Mouse (Mus musculus) intestine, embryonic 16.5 days (tissue): ENCODE data around the gene Cish. TPM values are rescaled to one million over a fixed set of nuclear protein-coding genes. Genes with fewer than 3 reads are reported as not detected.

Source experiments
- ATAC-seq: fragments of 200-750 bp; cut with Nextera tagmentation; 2 replicates; pipeline ENCODE4 v1.8.0; 2017; ENCODE audit warnings: moderate TSS enrichment, moderate library complexity
- H3K27ac ChIP-seq: fragments of 300-500 bp; sonication (generic); 2 replicates; pipeline ENCODE4 v1.5.1; 2014; ENCODE audit warnings: mild to moderate bottlenecking, low read length
- H3K27me3 ChIP-seq: fragments of 300-500 bp; sonication (generic); replicated peaks from 2 replicates; pipeline ENCODE4 v1.6.1; 2014; ENCODE audit warnings: low read length, control low read depth, mixed read lengths; ENCODE audit not compliant: control insufficient read depth, insufficient read depth
- H3K36me3 ChIP-seq: fragments of 300-500 bp; sonication (generic); 2 replicates; pipeline ENCODE4 v1.6.1; 2014; ENCODE audit warnings: low read length, control low read depth; ENCODE audit not compliant: control insufficient read depth, insufficient read depth
- H3K4me1 ChIP-seq: fragments of 300-500 bp; sonication (generic); 2 replicates; pipeline ENCODE4 v1.6.1; 2014; ENCODE audit warnings: low read length, control low read depth, mixed read lengths; ENCODE audit not compliant: control insufficient read depth, insufficient read depth
- H3K4me2 ChIP-seq: fragments of 300-500 bp; sonication (generic); 2 replicates; pipeline ENCODE4 v1.6.1; 2014; ENCODE audit warnings: low read depth, low read length, control low read depth
- H3K4me3 ChIP-seq: fragments of 300-500 bp; sonication (generic); 2 replicates; pipeline ENCODE4 v1.5.1; 2014; ENCODE audit warnings: mild to moderate bottlenecking, low read length
- H3K9ac ChIP-seq: fragments of 300-500 bp; sonication (generic); 2 replicates; pipeline ENCODE4 v1.6.1; 2014; ENCODE audit warnings: low read depth, low read length
- H3K9me3 ChIP-seq: fragments of 300-500 bp; sonication (generic); 2 replicates; pipeline ENCODE4 v1.6.1; 2016; ENCODE audit warnings: low read length, control low read depth; ENCODE audit not compliant: control insufficient read depth
- WGBS: fragments of 180-500 bp; shearing (Covaris S2); extraction: QIAGEN DNeasy Blood & Tissue Kit; methylation state at CpG from one replicate; pipeline ENCODE4 v1.1.7; 2014; 5-methylcytosine and 5-hydroxymethylcytosine counted together
- polyA plus RNA-seq: library from polyadenylated mRNA; unstranded; fragments of >200 nt; fragmentation: Nextera tagmentation; extraction: Ambion mirVana; gene quantifications from 2 replicates; pipeline ENCODE4 v1.2.1, GENCODE M21; 2015

The Cish gene
- polyA plus RNA-seq, 1 experiment from 2014 or later: 19.9 TPM

DNA sequence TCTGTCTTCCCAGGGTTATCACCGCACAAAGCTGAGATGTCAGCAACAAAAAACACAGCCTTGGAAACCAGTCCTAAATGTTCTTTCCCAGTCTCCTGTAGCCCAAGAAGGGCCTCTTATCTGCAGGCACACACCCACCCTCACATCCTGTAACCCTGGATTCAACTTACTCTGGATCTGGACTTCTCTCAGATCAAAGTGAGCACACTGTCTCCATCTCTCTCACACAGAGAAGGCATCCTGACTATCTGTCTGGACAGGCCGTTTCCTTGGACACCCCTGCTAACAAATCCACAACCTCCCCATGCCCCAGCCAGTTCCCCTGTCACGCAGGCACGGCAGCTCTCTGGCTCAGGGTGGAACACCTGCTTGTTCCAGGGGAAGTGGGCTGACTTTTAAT lies 23.5 kb upstream of the Cish start:
- H3K4me2 ChIP-seq: no peak overlapping the region
- H3K9ac ChIP-seq: no peak overlapping the region
- WGBS: 59% methylated on average over 4 of the region's 4 CpGs
- H3K36me3 ChIP-seq: no peaks in the 10 kb centered on the region
- no peak overlapping the region for H3K4me3 ChIP-seq
- peaks cover 7% of the 10 kb centered on the region; the same call in 1 of the 2 replicates for H3K4me1 ChIP-seq
- no peaks in the 10 kb centered on the region for H3K27me3 ChIP-seq
- ATAC-seq: no peak
- no peaks in the 10 kb centered on the region for H3K9me3 ChIP-seq
- H3K27ac ChIP-seq: no peak overlapping the region

DNA sequence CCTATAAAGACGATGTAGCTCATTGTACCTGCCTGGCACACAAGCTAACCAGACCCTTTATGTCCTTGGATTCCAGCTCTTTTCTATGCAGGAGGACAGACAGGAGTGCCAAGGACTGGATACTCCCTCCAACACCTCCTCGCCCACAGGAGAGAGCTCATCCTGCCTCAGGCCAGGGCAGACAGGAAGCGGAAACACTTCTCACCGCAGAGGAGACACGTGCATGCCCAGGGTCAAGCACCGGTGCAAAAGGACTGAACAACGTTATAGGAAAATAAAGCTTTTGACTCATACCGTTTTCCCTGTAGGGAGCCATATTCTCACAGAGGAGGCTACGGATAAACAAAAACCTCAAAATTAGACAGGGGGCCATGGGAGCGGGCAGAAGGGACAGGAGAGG lies 22.6 kb upstream of the Cish start:
- H3K4me3 ChIP-seq: no peak overlapping the region
- 70% methylated on average over 10 of the region's 10 CpGs for WGBS

DNA sequence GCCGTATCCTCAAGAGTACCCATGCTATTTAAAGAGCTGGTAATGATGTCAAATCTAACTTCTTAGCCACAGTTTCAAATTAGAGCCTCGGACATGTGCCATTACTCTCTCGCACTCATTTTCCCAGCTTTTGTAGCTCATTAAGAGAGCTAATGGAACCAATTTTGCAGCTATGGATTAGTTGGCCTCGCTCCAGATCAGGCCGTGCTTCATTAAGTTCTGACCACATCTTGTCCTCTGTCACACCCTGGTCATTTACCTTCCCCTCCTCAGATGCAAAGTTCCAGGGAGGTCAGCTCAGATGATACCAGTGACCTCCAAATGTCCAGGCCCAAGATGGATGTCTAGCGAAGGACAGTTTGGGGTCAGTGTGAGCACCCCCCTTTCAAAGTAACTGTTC lies 21.1 kb upstream of the Cish start:
- Histone ChIP-seq H3K4me2 (no peak overlapping the region), H3K27ac (no peak overlapping the region), H3K9ac (no peak overlapping the region), H3K9me3 (no peaks in the 10 kb centered on the region), H3K4me1 (peaks cover 14% of the 10 kb centered on the region), H3K4me3 (no peak overlapping the region), H3K27me3 (no peaks in the 10 kb centered on the region), H3K36me3 (no peaks in the 10 kb centered on the region)
- 90% methylated on average over 6 of the region's 6 CpGs for WGBS
- ATAC-seq: no peak

More for the DNA sequence above, 22.6 kb upstream of the Cish start:
- no peak overlapping the region for H3K9ac ChIP-seq
- ATAC-seq: no peak
- no peaks in the 10 kb centered on the region for H3K36me3 ChIP-seq
- no peaks in the 10 kb centered on the region for H3K9me3 ChIP-seq
- H3K4me2 ChIP-seq: no peak overlapping the region
- H3K27me3 ChIP-seq: no peaks in the 10 kb centered on the region
- no peaks in the 10 kb centered on the region for H3K4me1 ChIP-seq
- no peak overlapping the region for H3K27ac ChIP-seq

DNA sequence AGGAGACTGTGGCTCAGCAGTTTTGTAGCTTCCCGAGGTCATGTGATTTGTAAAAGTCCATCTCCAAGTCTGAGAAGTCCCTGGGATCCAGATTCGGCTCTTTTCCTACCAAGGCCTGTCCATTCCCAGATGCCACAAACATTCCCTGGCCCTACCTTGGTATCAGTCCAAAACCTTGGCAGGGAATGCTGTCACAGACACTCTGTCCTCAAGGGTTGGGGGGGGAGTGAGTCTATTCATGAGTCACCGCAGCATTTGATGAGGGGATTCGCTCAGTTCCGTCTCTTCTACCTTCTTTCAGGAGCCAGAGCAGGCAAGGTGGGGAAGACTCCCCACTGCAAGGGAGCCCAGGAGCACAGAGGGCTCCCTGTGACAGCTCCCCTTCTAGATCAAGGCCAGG lies 20.1 kb upstream of the Cish start:
- ATAC-seq: no peak
- WGBS: 86% methylated on average over 5 of the region's 5 CpGs

DNA sequence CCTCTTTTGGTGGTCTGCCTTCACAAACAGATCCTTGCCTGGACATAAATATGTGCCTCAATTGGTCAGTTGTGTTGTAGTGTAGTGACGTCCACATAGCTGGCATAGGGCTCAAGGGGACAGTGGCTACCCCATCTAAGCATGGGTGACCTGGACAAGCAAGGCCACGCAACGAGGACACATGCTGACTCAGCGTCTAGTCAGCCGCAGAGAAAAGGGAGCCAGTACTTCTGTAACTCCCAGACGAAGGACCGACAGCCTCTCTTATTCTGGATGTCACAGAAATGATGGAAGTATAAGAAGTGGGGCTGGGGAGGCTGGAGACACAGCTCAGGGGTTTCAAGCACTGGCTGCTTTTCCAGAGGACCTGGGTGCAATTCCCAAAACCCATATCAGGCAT lies 18.2 kb upstream of the Cish start:
- no peaks in the 10 kb centered on the region for H3K36me3 ChIP-seq
- H3K27ac ChIP-seq: no peak overlapping the region
- 83% methylated on average over 7 of the region's 7 CpGs for WGBS
- ATAC-seq: no peak
- no peak overlapping the region for H3K4me2 ChIP-seq
- no peak overlapping the region for H3K9ac ChIP-seq
- H3K9me3 ChIP-seq: no peaks in the 10 kb centered on the region
- peaks cover 25% of the 10 kb centered on the region for H3K4me1 ChIP-seq
- H3K27me3 ChIP-seq: no peaks in the 10 kb centered on the region
- H3K4me3 ChIP-seq: no peak overlapping the region

More for the DNA sequence above, 20.1 kb upstream of the Cish start:
- peaks cover 24% of the 10 kb centered on the region for H3K4me1 ChIP-seq
- H3K4me3 ChIP-seq: no peak overlapping the region
- no peaks in the 10 kb centered on the region for H3K36me3 ChIP-seq
- H3K27ac ChIP-seq: no peak overlapping the region
- H3K27me3 ChIP-seq: no peaks in the 10 kb centered on the region
- H3K9ac ChIP-seq: no peak overlapping the region
- H3K9me3 ChIP-seq: no peaks in the 10 kb centered on the region
- no peak overlapping the region for H3K4me2 ChIP-seq

DNA sequence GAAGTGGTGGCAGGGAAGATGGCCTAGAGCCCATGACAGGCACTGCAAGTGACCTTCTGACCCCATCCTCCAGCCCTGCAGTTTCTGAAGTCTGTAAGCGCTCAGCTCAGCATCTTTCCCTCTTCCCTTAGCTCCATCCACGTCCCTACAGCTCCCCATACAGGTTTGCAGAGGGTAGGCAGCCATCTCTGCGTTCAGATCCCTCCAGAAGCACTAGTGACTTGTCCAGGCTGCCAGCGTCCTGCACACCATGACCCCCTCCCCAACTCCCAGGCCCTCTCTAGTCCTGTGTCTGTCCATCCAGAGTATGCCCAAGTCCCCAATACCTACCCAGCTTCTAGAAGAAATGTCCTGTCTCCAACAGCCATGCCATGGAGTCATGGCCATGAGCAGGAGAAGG lies 17.7 kb upstream of the Cish start:
- ATAC-seq: no peak
- H3K9ac ChIP-seq: no peak overlapping the region
- no peaks in the 10 kb centered on the region for H3K27me3 ChIP-seq
- H3K4me2 ChIP-seq: no peak overlapping the region
- H3K9me3 ChIP-seq: no peaks in the 10 kb centered on the region
- WGBS: 55% methylated on average over 4 of the region's 4 CpGs
- H3K4me1 ChIP-seq: peaks cover 25% of the 10 kb centered on the region
- no peaks in the 10 kb centered on the region for H3K36me3 ChIP-seq
- H3K4me3 ChIP-seq: no peak overlapping the region
- H3K27ac ChIP-seq: no peak overlapping the region

DNA sequence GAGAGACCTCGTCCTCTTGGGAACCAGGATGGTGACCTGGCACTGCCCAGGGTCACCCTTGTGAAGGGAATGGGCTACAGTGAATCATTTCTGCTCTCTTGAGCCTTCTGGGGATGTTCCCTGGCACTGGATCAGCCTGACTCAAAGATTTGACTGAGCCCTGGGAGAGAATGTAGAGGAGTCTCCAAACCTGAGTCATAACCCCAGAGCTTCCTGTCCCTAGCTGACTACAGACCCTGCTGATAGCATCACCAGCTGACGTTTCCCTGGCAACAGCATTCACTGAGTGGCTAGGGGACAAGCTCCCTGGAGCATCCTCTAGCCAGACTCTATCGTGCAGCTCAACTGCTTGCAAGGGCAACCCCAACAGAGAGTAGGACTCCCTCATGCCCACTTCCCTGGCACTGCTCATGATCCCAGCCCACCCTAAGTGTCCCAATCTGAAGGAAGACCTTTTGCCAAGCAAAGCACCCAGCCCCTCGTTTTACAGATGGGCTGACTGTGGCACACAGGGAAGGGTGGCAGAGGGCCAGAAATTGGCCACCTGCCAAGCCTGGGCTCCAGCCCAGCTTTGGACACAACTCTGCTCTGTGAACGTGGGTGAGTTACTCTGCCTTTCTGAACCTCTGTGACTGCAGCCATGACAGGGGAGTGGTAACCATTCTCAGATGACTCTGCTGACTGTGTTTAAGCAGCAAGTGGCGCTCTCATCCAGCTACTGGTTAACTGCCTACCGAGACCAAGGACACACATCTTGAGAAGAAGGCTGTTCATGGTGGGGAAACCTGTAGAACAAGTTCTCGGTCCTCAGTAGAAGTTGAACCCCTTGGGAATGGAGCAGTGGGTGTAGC lies 17.1 kb upstream of the Cish start:
- Histone ChIP-seq H3K27ac (peak overlapping the region; percentile 33; the same call in 1 of the 2 replicates), H3K9ac (no peak overlapping the region), H3K4me2 (0 out of 2 replicates have a peak overlapping the region, but pooled peaks have one; percentile 49), H3K36me3 (no peaks in the 10 kb centered on the region), H3K4me3 (no peak overlapping the region), H3K9me3 (no peaks in the 10 kb centered on the region), H3K4me1 (peaks cover 25% of the 10 kb centered on the region), H3K27me3 (no peaks in the 10 kb centered on the region)
- WGBS: 48% methylated on average over 8 of the region's 8 CpGs
- ATAC-seq: peak; percentile 76

DNA sequence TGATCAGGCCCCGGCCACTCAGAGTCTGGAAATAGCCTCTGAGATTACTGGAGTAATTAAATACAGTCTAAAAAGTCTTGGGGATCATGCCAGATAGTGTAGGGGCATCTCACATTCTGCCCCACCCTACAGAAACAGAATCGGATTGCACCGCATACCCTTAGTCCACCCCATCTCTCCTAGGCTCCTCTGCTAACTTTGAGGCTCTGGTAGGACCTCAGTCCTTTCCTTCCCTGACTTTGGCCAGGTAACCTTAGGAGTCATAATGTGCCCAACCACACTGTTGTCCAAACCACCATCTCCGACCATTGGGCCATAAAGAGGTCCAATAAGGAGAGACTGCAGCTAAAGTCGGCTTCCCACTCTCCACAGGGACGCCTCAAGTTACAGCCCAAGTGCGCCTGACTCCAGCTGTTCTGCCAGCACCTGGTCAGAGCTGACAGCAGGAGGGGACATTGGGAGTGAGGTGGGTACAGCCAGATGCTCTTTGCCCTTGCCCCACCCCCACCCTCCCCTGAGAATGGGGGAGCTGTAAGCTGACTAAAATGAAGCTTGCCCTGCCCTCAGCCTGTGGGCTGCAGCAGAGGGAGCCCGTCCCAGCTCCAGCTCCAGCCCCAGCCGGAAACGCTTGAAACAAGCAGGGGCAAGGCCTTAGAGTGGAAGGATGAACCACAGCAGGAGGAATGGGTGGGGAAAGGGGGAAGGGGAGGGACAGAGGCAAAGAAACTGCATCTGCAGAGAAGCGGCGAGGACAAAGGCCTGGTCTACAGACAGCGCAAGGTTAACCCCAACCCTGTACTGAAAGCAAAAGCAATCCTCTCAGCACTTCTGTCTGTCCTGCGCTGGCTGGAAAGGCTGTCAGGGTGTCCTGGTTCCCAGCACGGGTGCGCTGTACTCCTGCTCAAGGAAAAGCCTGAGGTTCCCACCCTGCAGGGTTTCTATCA lies 16.2 kb upstream of the Cish start:
- Histone ChIP-seq H3K4me2 (peak overlapping the region; percentile 49), H3K4me3 (peak overlapping the region; percentile 32), H3K27me3 (no peaks in the 10 kb centered on the region), H3K9ac (peak overlapping the region; percentile 58), H3K36me3 (no peaks in the 10 kb centered on the region), H3K4me1 (peaks cover 25% of the 10 kb centered on the region), H3K27ac (peak overlapping the region; percentile 70), H3K9me3 (no peaks in the 10 kb centered on the region)
- peak; percentile 78 for ATAC-seq
- 16% methylated on average over 16 of the region's 16 CpGs for WGBS

DNA sequence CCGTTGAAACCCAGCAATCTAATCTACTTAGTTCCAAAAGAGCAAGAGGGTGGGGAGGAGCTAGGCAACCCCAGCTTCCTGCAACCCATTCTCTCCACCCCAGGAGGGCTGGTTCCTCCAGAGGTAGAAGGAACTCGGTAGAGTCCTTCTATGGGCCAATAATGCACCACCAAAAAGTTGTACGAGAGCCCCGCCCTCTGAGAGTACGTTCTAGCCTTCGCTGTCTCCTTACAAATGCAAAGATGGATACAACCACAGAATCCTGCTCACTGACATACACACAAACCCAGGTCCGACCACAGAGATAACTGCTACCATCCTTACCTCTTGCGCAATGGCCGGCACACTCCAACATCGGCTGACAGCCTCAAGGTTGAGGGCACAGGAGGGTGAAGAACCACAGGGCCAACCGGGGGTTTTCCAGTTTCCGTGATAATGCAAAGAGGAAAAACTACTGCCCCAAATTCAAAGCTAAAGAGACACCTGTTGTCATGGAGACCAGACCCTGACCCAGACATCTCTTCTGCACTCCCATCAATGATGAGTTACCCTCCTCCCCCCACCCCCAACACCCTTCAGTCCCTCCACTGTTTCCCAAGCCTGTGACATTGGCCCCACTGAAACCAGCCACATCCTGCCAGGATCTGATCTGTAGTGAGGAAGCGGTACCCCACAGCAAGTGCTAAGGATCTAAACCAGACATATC lies 15.4 kb upstream of the Cish start:
- Histone ChIP-seq H3K27me3 (no peaks in the 10 kb centered on the region), H3K9me3 (no peaks in the 10 kb centered on the region), H3K36me3 (no peaks in the 10 kb centered on the region), H3K27ac (peak overlapping the region; percentile 70), H3K4me1 (peaks cover 25% of the 10 kb centered on the region), H3K9ac (peak overlapping the region; percentile 58), H3K4me2 (peak overlapping the region; percentile 49), H3K4me3 (peak overlapping the region; percentile 32)
- 49% methylated on average over 13 of the region's 13 CpGs for WGBS
- peak; percentile 43; the same call in 1 of the 2 replicates for ATAC-seq
